In genomic region chr1:87467469-87467868, GRCm38 (mm10) we compare ENCODE assay signal across 1 mouse cellular context.
TF ChIP-seq lines count a peak whose summit lies in the region.

No protein-coding gene starts in this region.

TF ChIP-seq in MEL, 35 proteins besides CTCF, POLR2A, EP300 and RAD21:
- no peak for TF ChIP-seq USF2 (IDR thresholded peaks at IDR 0.05; ENCODE audit: borderline replicate concordance in 1 of 2, insufficient read depth in 1 of 2, low read depth in 1 of 2, low read length in 2 of 2)
- no peak for TF ChIP-seq ZC3H11A (IDR thresholded peaks at IDR 0.05; ENCODE audit: low read depth, low read length)
- no peak for TF ChIP-seq GABPA (IDR thresholded peaks at IDR 0.05; ENCODE audit: low read depth, low read length)
- TF ChIP-seq MEF2A (IDR thresholded peaks at IDR 0.05; ENCODE audit: extremely low read depth, insufficient replicate concordance, low read depth, low read length, poor library complexity, severe bottlenecking): no peak
- no peak for TF ChIP-seq MXI1 (IDR thresholded peaks at IDR 0.05; ENCODE audit: low read depth, low read length)
- no peak for TF ChIP-seq TCF12 (IDR thresholded peaks at IDR 0.05; ENCODE audit: low read depth, low read length)
- TF ChIP-seq ELF1 (IDR thresholded peaks at IDR 0.05; ENCODE audit: low read depth, low read length): no peak
